Mouse (Mus musculus) adipocyte (in vitro differentiated cells): ENCODE results near the gene Dlg1.
A peak's percentile ranks its signal among the peaks of the same experiment; 100 is the strongest.

Experiments
- DNase-seq: peaks from one replicate; pipeline ENCODE4 v3.0.0-alpha.2; 2016; ENCODE audit warnings: low spot score

The Dlg1 gene

GRCm38 (mm10) chr16:31846763-31847162 is 183.5 kb downstream of the Dlg1 start:
- no peak for DNase-seq

DNA sequence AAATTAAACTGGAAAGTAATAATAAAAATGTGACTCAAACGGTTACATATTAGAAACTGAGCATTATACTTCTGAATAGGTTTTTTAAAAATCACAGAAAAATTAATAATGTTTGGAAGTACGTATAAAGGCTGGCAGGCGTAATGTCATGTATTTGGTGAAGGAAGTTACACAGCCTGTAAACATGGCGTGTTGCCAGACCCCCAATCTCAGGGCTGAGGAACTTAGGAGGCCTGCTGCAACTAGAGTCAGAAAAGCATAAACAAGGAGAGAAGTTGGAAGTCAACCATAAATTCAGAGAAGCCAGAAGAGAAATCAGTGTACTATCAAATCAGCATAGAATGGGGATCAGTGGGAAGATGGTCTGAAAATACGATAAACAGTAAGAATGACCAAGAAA is 200.7 kb downstream of the Dlg1 start:
- no peak for DNase-seq

- DNase-seq, result no peak
Measured at GRCm38 (mm10) chr16:31865242-31865641, 202.0 kb downstream of the Dlg1 start.

- no peak for DNase-seq
Measured at GRCm38 (mm10) chr16:31866911-31867310, 203.7 kb downstream of the Dlg1 start.

- no peak for DNase-seq
Measured at GRCm38 (mm10) chr16:31867736-31868135, 204.5 kb downstream of the Dlg1 start.

- DNase-seq, result no peak
Measured at GRCm38 (mm10) chr16:31873721-31874120, 210.5 kb downstream of the Dlg1 start.

- DNase-seq, result no peak
Measured at GRCm38 (mm10) chr16:31875391-31875790, 212.1 kb downstream of the Dlg1 start.

DNA sequence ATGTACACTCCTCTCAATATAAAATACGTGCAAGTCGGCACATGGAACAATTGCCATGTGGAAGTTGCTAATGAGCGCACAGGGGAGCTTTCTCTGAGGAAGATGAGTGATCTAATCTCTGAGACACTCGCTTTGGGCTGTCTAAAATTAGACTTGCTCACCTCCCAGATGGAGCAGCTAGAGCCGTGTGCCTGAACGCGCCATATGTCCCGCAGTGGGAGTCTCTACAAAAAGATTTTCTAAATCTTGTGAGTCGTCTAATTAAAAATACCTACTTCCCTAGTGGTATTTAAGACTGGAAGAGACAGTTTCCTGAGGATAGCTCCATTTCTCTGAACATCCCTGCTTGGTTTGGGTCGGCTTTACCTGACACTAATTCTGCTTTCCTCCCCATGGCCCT is 213.1 kb downstream of the Dlg1 start:
- no peak for DNase-seq

GRCm38 (mm10) chr16:31878052-31878451 is 214.8 kb downstream of the Dlg1 start:
- DNase-seq, result no peak

GRCm38 (mm10) chr16:31878573-31879257 is 215.5 kb downstream of the Dlg1 start, which contains the start of gene Meltf:
Gene Meltf, plus strand, starts transcription at chr16:31878810.
- DNase-seq, result peak; percentile 60

GRCm38 (mm10) chr16:31880146-31880840 is 217.1 kb downstream of the Dlg1 start:
- DNase-seq, result no peak

- DNase-seq, result no peak
Measured at GRCm38 (mm10) chr16:31882381-31882908, 219.2 kb downstream of the Dlg1 start.

GRCm38 (mm10) chr16:31883302-31883701 is 220.1 kb downstream of the Dlg1 start:
- no peak for DNase-seq

GRCm38 (mm10) chr16:31883902-31884301 is 220.7 kb downstream of the Dlg1 start:
- DNase-seq, result no peak

GRCm38 (mm10) chr16:31890907-31891306 is 227.7 kb downstream of the Dlg1 start:
- DNase-seq, result no peak

DNA sequence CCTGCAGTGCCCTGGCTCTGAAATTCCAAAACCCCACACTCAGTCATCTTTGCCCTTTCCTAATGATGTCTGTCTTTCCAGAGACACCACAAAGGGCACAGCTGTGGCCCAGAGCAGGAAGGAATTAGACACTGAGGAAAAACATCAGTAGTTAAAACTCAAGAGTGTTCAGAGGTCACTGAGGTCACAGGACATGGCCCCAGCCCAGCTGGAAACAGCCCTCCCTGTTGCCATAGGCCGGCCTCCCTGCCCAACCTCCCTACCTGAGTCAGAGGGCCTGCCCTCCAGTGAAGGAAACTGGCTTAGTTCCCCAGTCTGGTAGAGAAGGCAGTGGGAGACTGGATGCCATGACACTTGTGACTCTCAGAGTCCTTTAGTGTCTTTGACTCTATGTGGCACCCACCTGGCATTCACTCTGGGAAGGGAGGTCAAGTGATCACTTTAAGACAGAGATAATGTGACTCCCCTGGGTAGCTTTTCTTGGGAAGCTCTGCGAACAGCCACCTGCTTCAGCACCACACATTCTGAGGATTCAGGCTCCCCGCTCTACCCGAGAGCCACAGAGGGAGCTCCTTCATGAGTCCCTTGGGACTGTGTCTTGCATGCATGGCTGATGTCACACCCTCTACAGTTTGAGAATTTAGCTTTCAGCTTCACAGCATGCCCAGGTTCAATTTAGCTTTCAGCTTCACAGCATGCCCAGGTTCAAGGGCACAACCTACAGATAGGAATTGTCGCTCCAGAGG is 230.3 kb downstream of the Dlg1 start:
- DNase-seq, result no peak

- no peak for DNase-seq
Measured at GRCm38 (mm10) chr16:31896971-31897774, 233.9 kb downstream of the Dlg1 start.

DNA sequence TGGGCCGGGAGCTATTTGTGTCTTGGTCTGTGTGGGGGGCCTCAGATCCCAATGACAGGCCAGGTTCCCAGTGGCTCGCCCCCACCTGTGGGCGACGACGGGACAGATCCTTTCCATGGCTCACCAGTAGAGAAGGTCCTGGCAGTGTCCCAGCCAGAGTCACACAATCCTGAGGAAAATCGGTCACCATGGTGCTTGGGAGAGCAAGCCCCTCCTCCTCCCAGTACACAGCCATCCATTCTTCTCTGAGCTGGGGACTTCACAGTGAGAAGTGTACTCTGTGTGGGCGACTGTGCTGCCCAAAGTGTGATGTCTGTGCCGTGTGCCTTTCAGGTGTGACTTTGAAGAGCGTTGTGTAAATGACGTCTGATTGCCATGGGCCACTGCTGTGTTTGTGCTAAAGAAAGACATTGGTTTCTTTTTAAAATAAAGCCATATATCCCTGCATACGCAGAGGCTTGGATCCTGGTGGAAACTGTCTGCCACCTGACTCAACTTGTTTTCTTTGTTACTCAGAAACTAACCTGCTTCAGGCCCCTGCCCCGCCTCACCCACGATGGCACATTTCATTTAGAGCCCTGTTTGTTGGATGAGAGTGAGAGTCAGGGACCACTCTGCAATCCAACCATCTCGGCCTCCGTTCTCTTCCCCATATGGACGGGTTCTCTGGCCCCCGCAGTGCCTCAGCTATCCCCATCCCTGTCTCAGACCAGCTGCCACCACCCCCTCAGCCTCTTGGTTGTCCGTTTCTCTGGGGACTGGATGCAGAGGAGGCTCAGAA is 235.5 kb downstream of the Dlg1 start:
- DNase-seq, result no peak

DNA sequence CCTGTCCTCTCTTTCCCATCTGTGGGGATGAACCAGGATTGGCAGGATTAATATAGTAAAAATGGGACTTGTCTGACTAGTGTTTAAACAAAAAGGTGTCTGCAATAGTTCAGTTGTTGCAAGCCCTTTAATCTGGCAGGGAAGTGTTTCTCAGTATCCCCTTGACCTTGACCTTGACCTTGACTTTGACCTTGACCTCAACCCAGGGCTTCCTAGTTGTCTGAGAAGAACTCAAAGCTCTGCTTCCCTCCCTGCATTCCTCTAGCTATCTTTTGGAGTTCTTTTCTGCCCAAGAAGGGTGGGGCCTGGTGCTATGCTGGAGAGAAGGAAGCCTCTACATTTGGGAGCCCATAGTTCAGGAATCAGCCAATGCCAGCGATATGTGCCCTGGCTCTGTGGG is 238.6 kb downstream of the Dlg1 start:
- DNase-seq, result no peak

DNA sequence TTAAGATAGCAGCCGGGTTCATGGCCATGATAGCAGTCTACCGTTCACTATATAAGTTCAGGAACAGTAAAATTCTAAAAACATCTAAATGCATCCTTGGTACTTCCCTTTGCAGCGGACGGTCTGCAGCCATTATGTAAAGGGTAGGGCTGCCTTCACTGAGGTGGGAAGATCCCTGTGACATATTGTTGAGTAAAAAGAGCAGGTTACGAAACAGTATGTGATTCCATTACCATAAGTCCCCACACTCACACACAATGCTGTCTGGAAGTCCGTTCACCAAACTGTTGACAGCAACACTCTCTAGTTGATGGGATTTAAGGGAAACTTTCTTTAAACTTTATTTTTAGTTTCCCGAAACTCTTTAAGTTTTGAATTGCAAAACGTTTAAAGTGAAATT is 240.0 kb downstream of the Dlg1 start:
- no peak for DNase-seq

DNA sequence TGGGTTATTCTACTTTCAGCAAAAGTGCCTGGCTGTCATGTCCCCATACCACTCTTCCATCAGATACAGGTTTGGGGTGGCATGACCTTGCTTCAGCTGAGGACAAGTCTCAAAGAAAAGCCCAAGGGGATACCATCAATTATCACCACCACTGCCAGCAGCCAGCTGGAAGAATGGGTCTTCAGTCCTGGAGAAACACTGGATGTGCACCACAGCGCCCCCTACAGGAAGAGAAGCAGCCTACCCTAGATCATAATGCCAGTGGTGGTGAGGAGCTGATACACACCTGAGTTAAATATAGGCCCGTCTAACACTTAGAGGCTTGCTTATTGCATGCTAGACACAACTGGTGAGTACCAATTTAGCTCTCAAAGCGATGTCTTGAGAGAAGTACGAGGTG is 242.1 kb downstream of the Dlg1 start:
- DNase-seq, result no peak
